Mouse (Mus musculus): ENCODE results near the gene Trim40. TPM values are rescaled to one million over a fixed set of nuclear protein-coding genes. Genes with fewer than 3 reads are reported as not detected.
"Not testable (repeated sequence)": the region's sequence is repeated elsewhere in the genome, so short reads cannot be mapped to it uniquely, and the experiment has no call there.

Trim40 gene
- polyA plus RNA-seq, 1 experiment: not detected

DNA sequence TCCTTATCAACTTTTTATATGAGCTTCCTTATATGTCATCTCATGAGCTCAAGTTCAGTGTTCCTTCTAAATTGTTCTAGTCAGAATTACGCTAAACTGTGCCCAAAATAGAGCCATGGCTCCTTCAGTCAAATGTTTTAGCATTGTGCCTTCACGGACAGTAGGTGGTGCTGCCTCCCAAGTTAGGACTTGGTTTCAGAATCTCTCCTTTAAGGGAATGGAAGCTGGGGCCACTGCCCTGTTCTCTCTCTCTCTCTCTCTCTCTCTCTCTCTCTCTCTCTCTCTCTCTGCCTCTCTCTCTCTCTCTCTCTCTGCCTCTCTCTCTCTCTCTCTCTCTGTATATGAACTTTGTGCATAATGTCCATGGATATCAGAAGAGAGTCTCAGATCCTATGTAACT is 2.4 kb upstream of the Trim40 start:
- peak; percentile 75 for TF ChIP-seq CTCF (IDR thresholded peaks at IDR 0.05; ENCODE audit: borderline replicate concordance, extremely low read depth, insufficient read depth, insufficient read length)
- TF ChIP-seq POLR2A (IDR thresholded peaks at IDR 0.05; ENCODE audit: borderline replicate concordance, extremely low read depth, insufficient read depth, insufficient read length, poor library complexity, severe bottlenecking): no peak
- DNase-seq (ENCODE audit: low read depth): peak; percentile 80

GRCm38 (mm10) chr17:36891496-36891895 is 1.6 kb upstream of the Trim40 start:
- DNase-seq (ENCODE audit: low read depth): not testable (repeated sequence)

DNA sequence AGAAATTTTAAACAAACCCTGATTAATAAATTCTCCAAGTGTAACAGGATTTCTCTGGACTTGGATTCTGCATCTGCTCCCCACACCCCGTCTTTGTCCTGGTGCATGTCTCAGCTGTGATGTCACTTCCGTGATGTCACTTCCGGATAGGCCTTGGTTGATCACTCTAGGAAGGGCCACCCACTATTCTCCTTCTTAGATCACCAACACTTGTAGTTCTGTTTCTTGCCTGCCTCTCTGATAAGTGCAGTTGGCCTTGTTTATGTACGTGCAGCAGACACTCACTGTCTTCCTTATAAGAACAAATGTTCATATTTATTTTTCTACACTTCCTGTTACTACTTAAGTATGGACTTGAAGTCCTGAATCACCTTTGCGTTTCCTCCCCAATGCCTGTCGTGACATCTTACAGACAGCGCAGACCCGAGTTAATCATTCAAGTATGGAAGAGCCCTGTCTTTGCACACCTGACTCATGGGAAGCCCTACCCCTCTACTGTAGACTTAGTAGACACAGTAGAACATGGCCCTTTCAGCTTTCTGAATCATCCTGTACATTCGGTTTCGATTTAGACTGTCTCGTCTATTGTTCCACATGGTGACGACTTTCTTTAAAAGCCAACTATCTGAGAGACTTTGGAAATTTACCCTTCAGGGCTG is 4.7 kb downstream of the Trim40 start:
- DNase-seq (ENCODE audit: low read depth): no peak
- TF ChIP-seq CTCF (IDR thresholded peaks at IDR 0.05; ENCODE audit: borderline replicate concordance, extremely low read depth, insufficient read depth, insufficient read length): no peak
- TF ChIP-seq POLR2A (IDR thresholded peaks at IDR 0.05; ENCODE audit: borderline replicate concordance, extremely low read depth, insufficient read depth, insufficient read length, poor library complexity, severe bottlenecking): no peak

DNA sequence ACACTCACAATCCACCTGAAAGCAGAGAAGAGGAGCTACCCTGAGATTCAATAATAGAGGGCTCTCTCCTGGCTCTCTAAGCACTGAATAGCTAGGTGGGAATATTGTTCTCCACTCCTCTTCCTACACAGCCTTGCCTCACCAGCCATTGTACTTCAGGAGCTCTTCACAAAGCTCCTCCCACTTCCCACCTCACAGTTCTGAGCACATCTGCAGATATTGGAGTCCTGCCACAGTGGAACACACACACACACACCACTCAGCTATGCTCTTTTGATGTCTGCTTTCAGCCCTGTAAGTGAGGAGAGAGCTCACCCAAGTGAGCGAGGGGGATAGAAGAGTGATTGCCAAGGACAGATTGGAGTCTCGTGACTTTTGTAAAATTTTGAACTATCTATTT is 6.6 kb downstream of the Trim40 start:
- DNase-seq (ENCODE audit: low read depth): no peak
- TF ChIP-seq POLR2A (IDR thresholded peaks at IDR 0.05; ENCODE audit: borderline replicate concordance, extremely low read depth, insufficient read depth, insufficient read length, poor library complexity, severe bottlenecking) (no peak), CTCF (IDR thresholded peaks at IDR 0.05; ENCODE audit: borderline replicate concordance, extremely low read depth, insufficient read depth, insufficient read length) (no peak)

DNA sequence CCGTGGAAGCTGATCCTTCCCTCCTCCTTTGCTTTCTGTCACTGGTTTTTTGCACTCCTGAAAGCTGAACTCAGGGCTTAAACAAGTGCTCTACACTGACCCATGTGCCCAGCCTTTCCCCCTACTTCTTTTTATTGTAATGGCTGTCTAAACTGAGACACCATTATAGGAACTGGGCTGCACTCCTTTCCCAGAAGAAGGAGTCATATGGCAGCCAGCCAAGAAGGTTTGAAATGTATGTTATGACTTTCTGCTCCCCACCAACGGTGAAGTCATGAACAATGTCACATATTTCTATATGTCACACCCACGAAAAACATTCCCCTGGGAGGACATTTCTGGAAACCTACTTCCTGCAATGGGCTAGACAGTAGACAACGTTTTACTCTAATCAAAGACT is 15.3 kb downstream of the Trim40 start:
- no peak for DNase-seq (ENCODE audit: low read depth)
- no peak for TF ChIP-seq CTCF (IDR thresholded peaks at IDR 0.05; ENCODE audit: borderline replicate concordance, extremely low read depth, insufficient read depth, insufficient read length)
- no peak for TF ChIP-seq POLR2A (IDR thresholded peaks at IDR 0.05; ENCODE audit: borderline replicate concordance, extremely low read depth, insufficient read depth, insufficient read length, poor library complexity, severe bottlenecking)

DNA sequence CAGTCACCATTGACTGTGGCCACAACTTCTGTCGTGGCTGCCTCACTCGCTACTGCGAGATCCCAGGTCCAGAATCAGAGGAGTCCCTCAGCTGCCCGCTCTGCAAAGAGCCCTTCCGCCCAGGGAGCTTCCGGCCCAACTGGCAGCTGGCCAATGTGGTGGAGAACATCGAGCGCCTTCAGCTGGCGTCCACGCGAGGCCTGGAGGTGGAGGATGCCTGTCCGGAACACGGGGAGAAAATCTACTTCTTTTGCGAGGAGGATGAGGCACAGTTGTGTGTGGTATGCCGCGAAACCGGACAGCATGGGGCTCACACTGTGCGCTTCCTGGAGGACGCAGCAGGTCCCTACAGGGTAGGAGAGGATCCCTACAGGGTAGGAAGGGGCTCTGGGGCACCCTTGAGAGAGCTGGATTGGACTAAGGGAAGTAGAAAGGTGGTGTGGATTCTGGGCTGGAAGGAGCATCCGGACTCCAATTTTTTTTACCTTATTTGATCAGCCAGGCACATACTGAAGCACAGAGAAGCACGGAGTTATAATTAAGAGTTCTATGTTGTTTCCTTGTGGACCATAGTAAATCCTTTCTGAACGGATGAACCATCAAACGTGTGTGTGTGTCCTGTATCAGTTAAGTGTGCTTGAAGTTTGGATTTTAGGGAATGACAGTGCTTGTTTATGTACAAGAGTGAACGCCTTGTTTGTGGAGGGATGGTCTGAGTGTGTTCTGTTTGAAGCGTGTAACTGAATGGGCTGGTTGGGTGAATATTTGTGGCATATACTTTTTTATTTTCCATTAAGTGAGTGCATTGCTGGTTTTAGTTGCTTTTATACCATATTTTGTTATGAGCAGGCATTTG is 19.7 kb downstream of the Trim40 start:
- TF ChIP-seq POLR2A (IDR thresholded peaks at IDR 0.05; ENCODE audit: borderline replicate concordance, extremely low read depth, insufficient read depth, insufficient read length, poor library complexity, severe bottlenecking) (no peak), CTCF (IDR thresholded peaks at IDR 0.05; ENCODE audit: borderline replicate concordance, extremely low read depth, insufficient read depth, insufficient read length) (no peak)
- DNase-seq (ENCODE audit: low read depth): no peak

- TF ChIP-seq POLR2A (IDR thresholded peaks at IDR 0.05; ENCODE audit: borderline replicate concordance, extremely low read depth, insufficient read depth, insufficient read length, poor library complexity, severe bottlenecking): no peak
- TF ChIP-seq CTCF (IDR thresholded peaks at IDR 0.05; ENCODE audit: borderline replicate concordance, extremely low read depth, insufficient read depth, insufficient read length): no peak
- no peak for DNase-seq (ENCODE audit: low read depth)
Measured at GRCm38 (mm10) chr17:36869284-36869954, 20.5 kb downstream of the Trim40 start, which contains the start of gene Trim10. TSS of gene Trim10 (plus strand) at chr17:36869574.

DNA sequence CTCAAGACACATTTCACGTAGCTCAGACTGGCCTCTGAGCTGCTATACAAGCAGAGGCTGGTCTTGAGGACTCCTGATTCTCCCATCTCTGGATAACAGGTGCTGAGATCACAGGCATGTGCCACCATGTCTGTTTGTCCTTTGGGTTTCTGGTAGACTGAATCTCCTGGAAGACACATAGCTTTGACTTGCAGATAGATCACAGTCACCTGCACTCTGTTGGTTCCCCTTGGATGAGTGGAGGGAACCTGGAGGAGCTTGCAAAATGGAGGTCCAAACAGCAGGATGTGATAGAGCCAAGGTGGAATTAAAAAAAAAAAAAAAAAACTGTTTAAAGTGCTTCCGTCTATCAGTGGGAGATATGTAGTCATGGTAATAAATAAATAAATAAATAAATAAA is 21.1 kb downstream of the Trim40 start:
- DNase-seq (ENCODE audit: low read depth): no peak
- TF ChIP-seq POLR2A (IDR thresholded peaks at IDR 0.05; ENCODE audit: borderline replicate concordance, extremely low read depth, insufficient read depth, insufficient read length, poor library complexity, severe bottlenecking) (no peak), CTCF (IDR thresholded peaks at IDR 0.05; ENCODE audit: borderline replicate concordance, extremely low read depth, insufficient read depth, insufficient read length) (no peak)

GRCm38 (mm10) chr17:36866719-36867527 is 23.0 kb downstream of the Trim40 start, which contains the start of gene Trim15:
TSS of gene Trim15 (minus strand) at chr17:36867210.
- TF ChIP-seq POLR2A (IDR thresholded peaks at IDR 0.05; ENCODE audit: borderline replicate concordance, extremely low read depth, insufficient read depth, insufficient read length, poor library complexity, severe bottlenecking) (no peak), CTCF (IDR thresholded peaks at IDR 0.05; ENCODE audit: borderline replicate concordance, extremely low read depth, insufficient read depth, insufficient read length) (no peak)
- DNase-seq (ENCODE audit: low read depth): peak; percentile 3

GRCm38 (mm10) chr17:36861680-36862079 is 28.2 kb downstream of the Trim40 start:
- no peak for DNase-seq (ENCODE audit: low read depth)
- no peak for TF ChIP-seq POLR2A (IDR thresholded peaks at IDR 0.05; ENCODE audit: borderline replicate concordance, extremely low read depth, insufficient read depth, insufficient read length, poor library complexity, severe bottlenecking)
- no peak for TF ChIP-seq CTCF (IDR thresholded peaks at IDR 0.05; ENCODE audit: borderline replicate concordance, extremely low read depth, insufficient read depth, insufficient read length)

GRCm38 (mm10) chr17:36858181-36858580 is 31.7 kb downstream of the Trim40 start:
- TF ChIP-seq POLR2A (IDR thresholded peaks at IDR 0.05; ENCODE audit: borderline replicate concordance, extremely low read depth, insufficient read depth, insufficient read length, poor library complexity, severe bottlenecking) (no peak), CTCF (IDR thresholded peaks at IDR 0.05; ENCODE audit: borderline replicate concordance, extremely low read depth, insufficient read depth, insufficient read length) (no peak)
- DNase-seq (ENCODE audit: low read depth): no peak
